Mouse (Mus musculus) forebrain, embryonic 11.5 days (tissue): ENCODE results near the gene Col24a1. TPM values are rescaled to one million over a fixed set of nuclear protein-coding genes. Genes with fewer than 3 reads are reported as not detected.

Source experiments
- ATAC-seq: fragments of 200-750 bp; cut with Nextera tagmentation; replicated peaks from 2 replicates; pipeline ENCODE4 v1.8.0; 2017; ENCODE audit warnings: moderate TSS enrichment; ENCODE audit not compliant: low FRiP score
- DNase-seq: peaks from one replicate; pipeline ENCODE4 v3.0.0-alpha.2; 2017; ENCODE audit warnings: low spot score
- H3K27ac ChIP-seq: fragments of 300-500 bp; sonication (generic); 2 replicates; pipeline ENCODE4 v1.5.1; 2014; ENCODE audit warnings: low read depth, low read length
- H3K27me3 ChIP-seq: fragments of 300-500 bp; sonication (generic); 2 replicates; pipeline ENCODE4 v1.6.1; 2014; ENCODE audit warnings: mild to moderate bottlenecking, low read length, mixed read lengths; ENCODE audit not compliant: control insufficient read depth, insufficient read depth
- H3K36me3 ChIP-seq: fragments of 300-500 bp; sonication (generic); 2 replicates; pipeline ENCODE4 v1.6.1; 2014; ENCODE audit warnings: mild to moderate bottlenecking, low read length, moderate library complexity, mixed read lengths; ENCODE audit not compliant: control insufficient read depth, insufficient read depth
- H3K4me1 ChIP-seq: fragments of 300-500 bp; sonication (generic); replicated peaks from 2 replicates; pipeline ENCODE4 v1.6.1; 2014; ENCODE audit warnings: low read length, mixed read lengths; ENCODE audit not compliant: control insufficient read depth, insufficient read depth
- H3K4me2 ChIP-seq: fragments of 300-500 bp; sonication (generic); 2 replicates; pipeline ENCODE4 v1.6.1; 2014; ENCODE audit warnings: low read depth, mild to moderate bottlenecking, low read length, moderate library complexity, mixed read lengths; ENCODE audit not compliant: severe bottlenecking
- H3K4me3 ChIP-seq: fragments of 300-500 bp; sonication (generic); 2 replicates; pipeline ENCODE4 v1.5.1; 2014; ENCODE audit warnings: low read depth, low read length
- H3K9ac ChIP-seq: fragments of 300-500 bp; sonication (generic); 2 replicates; pipeline ENCODE4 v1.6.1; 2014; ENCODE audit warnings: low read length
- H3K9me3 ChIP-seq: fragments of 300-500 bp; sonication (generic); 2 replicates; pipeline ENCODE4 v1.6.1; 2016; ENCODE audit warnings: low read length, mixed read lengths; ENCODE audit not compliant: control insufficient read depth
- WGBS: fragments of 180-500 bp; shearing (Covaris S2); extraction: QIAGEN DNeasy Blood & Tissue Kit; methylation state at CpG from one replicate; pipeline ENCODE4 v1.1.7; 2014; 5-methylcytosine and 5-hydroxymethylcytosine counted together
- polyA plus RNA-seq: library from polyadenylated mRNA; unstranded; fragments of >200 nt; fragmentation: Nextera tagmentation; extraction: Ambion mirVana; gene quantifications from 2 replicates; pipeline ENCODE4 v1.2.1, GENCODE M21; 2014

Gene Col24a1
- polyA plus RNA-seq, 1 experiment from 2014 or later = 0.61 TPM

DNA sequence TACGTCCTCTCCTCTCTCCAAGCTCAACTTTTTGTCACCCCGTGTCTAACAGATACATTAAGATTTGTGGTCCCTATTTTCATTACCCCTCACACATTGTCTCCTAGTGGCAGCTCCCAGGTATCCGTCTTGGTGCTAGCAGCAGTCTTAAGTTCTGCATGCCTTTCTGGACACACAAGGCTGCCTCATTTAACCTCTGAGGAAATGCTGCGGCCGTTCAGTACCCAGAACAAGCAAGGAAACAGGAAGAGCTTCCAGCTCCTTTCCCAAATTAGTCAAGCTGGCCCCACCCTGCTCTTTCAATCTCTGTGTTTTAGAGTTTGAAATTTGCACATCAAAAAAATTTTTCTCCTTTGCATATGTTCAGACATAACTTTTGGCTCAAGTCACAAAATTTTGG, 186.2 kb downstream of the Col24a1 start:
- DNase-seq (no peak), ATAC-seq (no peak)
- H3K36me3 ChIP-seq = no peaks in the 10 kb centered on the region
- H3K9me3 ChIP-seq = no peaks in the 10 kb centered on the region
- no peaks in the 10 kb centered on the region for H3K4me1 ChIP-seq
- no peak overlapping the region for H3K4me2 ChIP-seq
- H3K9ac ChIP-seq = no peak overlapping the region
- no peak overlapping the region for H3K27ac ChIP-seq
- H3K27me3 ChIP-seq = no peaks in the 10 kb centered on the region
- WGBS = 62% methylated on average over 5 of the region's 5 CpGs
- H3K4me3 ChIP-seq = no peak overlapping the region

DNA sequence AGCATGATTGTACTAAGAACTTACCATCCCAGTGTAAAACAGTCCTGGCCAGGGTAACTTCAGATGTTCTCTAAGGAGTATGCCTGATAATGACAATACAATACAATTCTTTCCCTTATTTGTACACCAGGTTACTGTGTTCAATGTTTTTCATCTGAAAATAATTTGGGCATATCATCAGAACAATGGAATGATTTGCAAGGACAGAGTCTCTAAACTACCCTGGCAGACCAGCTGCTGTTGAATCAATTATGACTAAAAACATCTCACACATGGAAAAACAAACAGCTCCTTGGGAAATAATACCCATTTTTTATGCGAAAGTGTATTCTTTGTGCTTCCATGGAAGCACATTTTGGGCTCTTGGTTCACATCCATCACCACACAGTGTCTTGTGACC, 198.0 kb downstream of the Col24a1 start:
- H3K36me3 ChIP-seq = no peaks in the 10 kb centered on the region
- ATAC-seq = no peak
- H3K9me3 ChIP-seq = no peaks in the 10 kb centered on the region
- H3K4me1 ChIP-seq = no peaks in the 10 kb centered on the region
- H3K27ac ChIP-seq = no peak overlapping the region
- H3K27me3 ChIP-seq = no peaks in the 10 kb centered on the region
- H3K4me3 ChIP-seq = no peak overlapping the region
- no peak overlapping the region for H3K9ac ChIP-seq
- DNase-seq = no peak
- 83% methylated on average over 1 of the region's 1 CpGs for WGBS
- no peak overlapping the region for H3K4me2 ChIP-seq

DNA sequence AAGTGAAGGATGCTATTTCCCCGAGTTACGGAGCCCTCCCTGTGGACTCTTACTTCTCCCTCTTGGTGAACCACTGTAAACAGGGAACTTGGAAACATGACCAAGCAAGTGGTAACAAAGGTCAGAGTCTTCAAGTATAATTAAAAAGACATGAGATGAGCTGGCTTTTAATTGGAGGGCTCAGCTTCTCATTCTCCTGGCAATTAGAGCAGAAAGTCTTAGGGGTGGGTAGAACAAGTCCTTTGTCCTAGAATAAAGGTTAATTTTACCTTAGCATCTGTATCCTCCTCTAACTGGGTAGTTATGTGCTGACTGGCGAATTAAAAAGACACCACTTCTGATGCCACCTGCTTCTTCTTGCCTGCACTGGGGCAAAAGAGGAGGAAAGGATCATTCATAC, 199.1 kb downstream of the Col24a1 start:
- WGBS = 56% methylated on average over 3 of the region's 3 CpGs
- Histone ChIP-seq H3K4me1 (no peaks in the 10 kb centered on the region), H3K9me3 (no peaks in the 10 kb centered on the region), H3K9ac (no peak overlapping the region), H3K4me2 (no peak overlapping the region), H3K36me3 (no peaks in the 10 kb centered on the region), H3K27ac (no peak overlapping the region), H3K27me3 (no peaks in the 10 kb centered on the region), H3K4me3 (no peak overlapping the region)
- ATAC-seq (no peak), DNase-seq (no peak)

DNA sequence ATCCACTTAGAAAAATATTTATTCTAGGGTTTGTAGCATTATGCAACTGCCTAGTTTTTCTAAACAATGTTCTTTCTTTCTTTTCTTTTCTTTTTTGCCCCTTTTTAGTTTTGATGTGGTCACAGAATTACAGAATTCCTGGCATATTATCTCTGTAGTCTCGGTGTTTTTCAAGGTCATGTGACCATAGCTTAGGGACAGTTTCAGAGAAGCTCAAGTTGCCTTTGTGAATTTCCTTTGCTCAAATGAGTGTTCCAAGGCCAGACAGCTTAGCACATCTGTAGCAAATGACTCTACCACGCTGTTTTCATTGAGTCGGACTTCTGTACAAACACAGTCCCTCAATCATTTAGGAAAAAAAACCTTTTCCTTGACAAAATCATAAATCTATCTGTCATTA, 205.9 kb downstream of the Col24a1 start:
- no peaks in the 10 kb centered on the region for H3K36me3 ChIP-seq
- ATAC-seq (no peak), DNase-seq (no peak)
- H3K27me3 ChIP-seq = no peaks in the 10 kb centered on the region
- H3K4me1 ChIP-seq = no peaks in the 10 kb centered on the region
- no peak overlapping the region for H3K9ac ChIP-seq
- no peaks in the 10 kb centered on the region for H3K9me3 ChIP-seq
- H3K4me3 ChIP-seq = no peak overlapping the region
- H3K27ac ChIP-seq = no peak overlapping the region
- H3K4me2 ChIP-seq = no peak overlapping the region
- WGBS = 79% methylated on average over 3 of the region's 3 CpGs

DNA sequence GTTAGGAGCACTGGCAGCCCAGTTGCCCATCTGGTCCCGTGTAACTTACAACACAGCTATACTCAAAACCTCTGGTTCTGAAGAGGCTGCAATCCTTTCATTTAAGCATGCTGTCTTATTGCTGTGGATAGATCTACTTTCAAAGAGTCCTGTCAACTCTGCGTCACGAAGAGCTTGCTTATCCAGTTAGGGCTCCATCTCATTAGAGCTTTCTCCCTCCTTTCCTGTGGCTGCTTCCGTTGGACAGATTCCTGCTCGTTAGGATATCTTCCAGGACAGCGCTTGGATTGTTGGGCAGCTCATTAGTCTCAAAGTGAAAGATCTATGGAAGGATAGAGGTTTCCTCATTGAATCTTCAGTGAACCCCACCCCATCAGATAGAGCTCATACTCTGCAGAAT, 206.6 kb downstream of the Col24a1 start:
- no peak for ATAC-seq
- Histone ChIP-seq H3K27me3 (no peaks in the 10 kb centered on the region), H3K4me1 (no peaks in the 10 kb centered on the region), H3K9me3 (no peaks in the 10 kb centered on the region), H3K4me3 (no peak overlapping the region), H3K4me2 (no peak overlapping the region), H3K9ac (no peak overlapping the region), H3K27ac (no peak overlapping the region), H3K36me3 (no peaks in the 10 kb centered on the region)
- 79% methylated on average over 6 of the region's 6 CpGs for WGBS
- DNase-seq = no peak

DNA sequence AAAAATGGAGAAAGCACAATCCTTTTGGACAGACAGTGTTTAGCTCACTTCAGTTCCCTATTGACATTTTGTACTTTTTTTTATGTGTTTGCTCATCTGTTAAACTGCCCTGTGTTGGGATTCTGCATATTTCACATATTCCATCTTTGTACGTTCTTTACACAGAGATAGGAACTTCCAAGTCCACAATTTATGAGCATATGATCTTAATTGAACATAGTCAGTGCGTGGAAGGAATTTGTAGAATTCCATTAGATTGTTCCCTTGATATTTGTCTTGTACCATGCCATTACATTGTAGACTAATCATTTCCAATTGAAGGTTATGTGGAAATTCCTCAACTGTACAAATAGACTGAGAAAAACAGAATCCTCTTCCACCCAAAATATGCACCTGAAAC, 212.6 kb downstream of the Col24a1 start:
- Histone ChIP-seq H3K9me3 (no peaks in the 10 kb centered on the region), H3K9ac (no peak overlapping the region), H3K27me3 (no peaks in the 10 kb centered on the region), H3K36me3 (no peaks in the 10 kb centered on the region), H3K27ac (no peak overlapping the region), H3K4me3 (no peak overlapping the region), H3K4me2 (no peak overlapping the region), H3K4me1 (no peaks in the 10 kb centered on the region)
- 84% methylated on average over 2 of the region's 2 CpGs for WGBS
- DNase-seq = no peak
- no peak for ATAC-seq

DNA sequence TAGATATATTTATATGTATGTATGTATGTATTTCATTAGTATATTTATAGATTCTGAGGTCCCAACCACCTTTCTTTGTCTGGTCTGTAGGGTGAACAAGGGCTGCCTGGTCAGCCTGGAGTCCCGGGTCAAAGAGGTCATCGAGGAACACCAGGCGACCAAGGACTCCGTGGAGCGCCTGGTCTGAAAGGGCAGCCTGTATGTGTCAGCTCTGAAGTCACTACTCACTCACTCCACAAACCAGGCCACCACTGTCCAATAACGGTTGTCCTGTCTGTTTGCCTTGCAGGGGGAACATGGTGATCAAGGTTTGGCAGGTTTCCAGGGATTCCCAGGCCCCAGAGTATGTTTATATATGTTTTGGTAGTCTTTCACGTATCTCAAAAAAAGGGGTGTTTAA, 216.3 kb downstream of the Col24a1 start:
- no peaks in the 10 kb centered on the region for H3K36me3 ChIP-seq
- 83% methylated on average over 7 of the region's 7 CpGs for WGBS
- no peak overlapping the region for H3K4me2 ChIP-seq
- no peaks in the 10 kb centered on the region for H3K4me1 ChIP-seq
- DNase-seq (no peak), ATAC-seq (no peak)
- no peak overlapping the region for H3K9ac ChIP-seq
- no peak overlapping the region for H3K27ac ChIP-seq
- no peaks in the 10 kb centered on the region for H3K9me3 ChIP-seq
- H3K27me3 ChIP-seq = no peaks in the 10 kb centered on the region
- H3K4me3 ChIP-seq = no peak overlapping the region

DNA sequence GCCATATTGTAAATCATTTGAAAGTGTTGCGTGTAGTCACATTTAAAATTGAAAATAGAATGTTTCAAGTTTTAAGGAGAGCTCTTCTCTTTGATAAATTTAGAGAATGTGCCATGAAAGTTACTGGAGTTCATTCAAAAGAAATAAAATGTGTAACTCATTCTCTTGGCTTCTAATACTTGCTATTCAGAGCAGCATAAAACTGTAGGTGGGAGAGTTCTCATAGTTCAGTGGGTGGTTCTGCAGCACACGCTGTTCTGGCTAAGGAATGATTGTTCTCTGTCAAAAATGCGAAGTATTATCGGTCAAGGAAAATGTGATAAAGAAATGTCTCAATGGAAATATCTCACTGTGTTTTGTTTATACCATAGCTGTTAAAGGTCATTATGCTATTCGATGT, 221.9 kb downstream of the Col24a1 start:
- no peak for DNase-seq

DNA sequence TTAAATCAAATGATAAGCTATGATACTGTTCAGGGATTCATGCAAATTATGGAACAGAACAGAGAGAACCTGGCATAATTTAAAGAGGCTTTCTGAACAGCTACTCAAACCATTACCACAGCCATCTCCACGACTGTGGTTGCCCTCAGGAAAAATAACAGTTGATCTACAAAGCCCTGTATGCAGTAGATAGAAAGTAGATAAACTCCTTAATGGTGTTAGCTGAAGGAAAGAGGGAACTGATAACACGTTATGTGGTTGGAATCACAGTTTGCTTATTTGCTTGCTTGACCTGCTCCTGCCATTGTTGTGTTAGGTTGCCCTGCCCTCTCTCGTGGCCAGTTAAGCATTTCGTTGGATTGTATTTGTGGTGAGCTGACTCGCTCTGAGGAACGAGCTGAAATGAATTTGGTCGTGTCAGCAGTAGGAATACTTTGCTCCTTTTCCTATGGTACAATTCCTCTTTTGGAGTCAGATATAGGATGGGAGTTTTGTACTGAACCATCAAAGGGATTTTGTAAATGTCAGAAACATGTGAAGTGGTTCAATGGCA, 229.3 kb downstream of the Col24a1 start:
- no peak overlapping the region for H3K9ac ChIP-seq
- no peaks in the 10 kb centered on the region for H3K27me3 ChIP-seq
- DNase-seq (no peak), ATAC-seq (no peak)
- H3K4me2 ChIP-seq = no peak overlapping the region
- 76% methylated on average over 7 of the region's 7 CpGs for WGBS
- no peaks in the 10 kb centered on the region for H3K9me3 ChIP-seq
- H3K27ac ChIP-seq = no peak overlapping the region
- no peaks in the 10 kb centered on the region for H3K4me1 ChIP-seq
- no peaks in the 10 kb centered on the region for H3K36me3 ChIP-seq
- H3K4me3 ChIP-seq = no peak overlapping the region

More for the DNA sequence above, 221.9 kb downstream of the Col24a1 start:
- Histone ChIP-seq H3K4me3 (no peak overlapping the region), H3K9me3 (no peaks in the 10 kb centered on the region), H3K4me2 (no peak overlapping the region), H3K27ac (no peak overlapping the region), H3K27me3 (no peaks in the 10 kb centered on the region), H3K9ac (no peak overlapping the region), H3K4me1 (no peaks in the 10 kb centered on the region), H3K36me3 (no peaks in the 10 kb centered on the region)
- WGBS = 93% methylated on average over 5 of the region's 5 CpGs
- ATAC-seq = no peak
